Mouse (Mus musculus) urinary bladder, postnatal 4 days (tissue): Measurements from ENCODE around the gene Ankra2.
A peak's percentile ranks its signal among the peaks of the same experiment; 100 is the strongest.

Source experiments
- DNase-seq, 2 experiments: peaks; one replicate each; pipeline ENCODE4 v3.0.0; 2021 to 2022; ENCODE audit warnings: low spot score in 2 of 2

The Ankra2 gene

DNA sequence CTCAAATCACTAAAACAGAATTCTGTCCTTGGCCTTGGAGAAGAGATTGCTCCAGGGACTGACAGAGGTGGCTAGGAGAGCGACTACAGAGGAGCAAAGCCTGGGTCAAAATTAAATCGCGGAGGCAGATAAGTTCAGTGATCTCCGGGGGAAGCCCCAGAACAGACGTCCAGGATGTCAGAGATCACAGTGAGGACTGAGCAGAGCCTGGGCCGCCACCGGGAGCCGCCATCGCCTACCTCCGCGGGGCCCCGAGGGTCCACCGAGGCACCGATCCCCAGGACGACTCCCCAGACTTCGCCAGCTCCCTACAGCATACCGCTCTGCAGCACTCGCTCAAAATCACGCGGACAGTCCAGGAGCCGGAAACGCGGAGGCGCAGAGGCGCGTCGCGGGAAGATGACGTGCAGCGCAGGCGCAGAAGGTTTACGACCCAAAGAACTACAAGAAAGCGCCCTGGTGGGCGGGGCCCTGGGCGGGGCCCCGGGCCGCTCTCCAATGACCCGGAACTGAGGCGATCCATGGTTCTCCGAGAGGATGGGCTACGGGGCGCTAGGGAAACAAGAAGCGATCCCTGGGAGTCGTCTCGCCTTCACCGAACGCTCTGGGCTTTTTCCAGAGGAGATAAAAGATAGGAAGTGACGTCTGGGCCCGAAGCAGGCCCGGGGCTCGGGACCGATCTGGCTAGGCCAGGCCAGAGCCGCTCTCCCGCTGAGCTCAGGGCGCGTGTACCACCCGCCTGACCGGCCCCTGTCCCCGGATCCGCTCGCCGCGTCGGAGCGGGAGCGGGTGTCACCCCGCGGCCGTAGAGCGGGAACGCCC is at the start of gene Ankra2, which contains the start of gene Utp15:
TSS of gene Ankra2 (plus strand) at position 439 of the 822 bp plus-strand sequence.
TSS of gene Utp15 (minus strand) at position 406 of the 822 bp plus-strand sequence.
- peak; percentile 96 to 98 for DNase-seq

DNA sequence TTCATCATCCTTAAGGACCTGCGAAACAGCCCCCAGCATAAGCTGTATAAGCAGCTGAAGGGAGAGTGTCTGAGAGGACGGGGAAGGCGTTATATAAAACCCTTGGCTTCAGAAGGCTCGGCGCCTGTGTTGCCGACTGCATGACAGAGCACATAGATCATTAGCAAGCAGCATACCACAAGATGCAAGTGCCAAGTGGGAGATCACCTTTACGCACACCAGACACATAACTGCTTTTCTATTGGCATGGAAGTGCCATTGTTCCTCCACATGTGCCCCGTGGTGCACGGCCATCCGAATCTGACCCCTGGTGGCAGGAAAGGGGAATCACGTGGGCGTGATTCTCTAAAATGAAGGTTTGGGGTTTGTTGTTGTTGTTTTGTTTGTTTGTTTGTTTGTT is 40.0 kb upstream of the Ankra2 start:
- no peak for DNase-seq

- DNase-seq, result no peak
Measured at GRCm38 (mm10) chr13:98226225-98226624, 36.6 kb upstream of the Ankra2 start.

DNA sequence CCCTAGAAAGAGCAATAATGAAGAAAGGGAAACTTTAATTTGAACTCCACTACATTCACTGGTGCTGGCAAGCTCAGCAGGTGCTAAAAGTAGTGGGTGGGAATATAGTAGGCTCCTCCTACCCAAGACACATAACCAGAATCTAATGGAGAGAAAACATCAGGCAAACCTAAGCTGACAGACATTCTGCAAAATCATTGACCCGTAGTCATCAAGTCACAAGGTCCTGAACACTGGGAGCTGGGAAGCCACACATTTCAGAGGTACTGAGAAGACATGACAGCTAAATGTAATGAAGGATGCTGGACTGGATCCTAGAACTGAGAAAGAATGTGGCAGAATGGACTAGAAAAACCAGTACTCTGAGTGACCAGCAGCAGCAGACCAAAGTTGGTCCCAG is 32.4 kb upstream of the Ankra2 start:
- DNase-seq, result no peak

- no peak for DNase-seq
Measured at GRCm38 (mm10) chr13:98235451-98235850, 27.4 kb upstream of the Ankra2 start.

DNA sequence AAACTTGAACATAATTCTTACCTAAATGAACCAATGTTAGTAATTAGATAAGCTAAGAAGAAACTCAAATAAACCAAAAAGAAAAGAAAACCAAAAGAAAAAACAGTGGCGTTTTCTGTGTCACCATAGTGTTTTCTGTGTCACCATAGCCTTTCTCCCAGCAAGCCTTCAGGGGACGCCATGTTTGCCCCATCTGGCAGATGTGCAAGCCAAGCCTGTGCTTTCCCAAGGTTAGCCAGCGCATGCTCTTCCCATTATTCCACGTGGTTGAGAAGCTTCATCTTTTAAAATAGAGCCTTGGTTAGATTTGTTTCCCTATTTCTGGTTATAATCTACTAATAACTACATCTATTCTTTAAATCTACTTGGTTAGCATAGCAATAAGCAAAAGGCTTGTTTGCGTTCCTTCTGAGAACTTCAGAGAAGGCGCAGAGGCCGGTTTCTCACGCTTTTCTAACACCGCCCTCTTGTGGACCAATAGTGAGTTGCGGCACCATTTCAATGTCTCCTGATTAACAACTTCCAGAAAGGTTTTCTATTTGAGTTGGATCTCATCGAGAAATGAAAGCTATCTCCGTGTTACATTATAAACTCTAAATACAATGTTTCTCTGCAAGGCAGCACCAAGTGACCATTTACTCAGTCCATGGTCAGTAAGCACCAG is 22.8 kb upstream of the Ankra2 start:
- peak; percentile 40 to 72 for DNase-seq

- no peak for DNase-seq
Measured at GRCm38 (mm10) chr13:98241531-98242282, 21.2 kb upstream of the Ankra2 start.

DNA sequence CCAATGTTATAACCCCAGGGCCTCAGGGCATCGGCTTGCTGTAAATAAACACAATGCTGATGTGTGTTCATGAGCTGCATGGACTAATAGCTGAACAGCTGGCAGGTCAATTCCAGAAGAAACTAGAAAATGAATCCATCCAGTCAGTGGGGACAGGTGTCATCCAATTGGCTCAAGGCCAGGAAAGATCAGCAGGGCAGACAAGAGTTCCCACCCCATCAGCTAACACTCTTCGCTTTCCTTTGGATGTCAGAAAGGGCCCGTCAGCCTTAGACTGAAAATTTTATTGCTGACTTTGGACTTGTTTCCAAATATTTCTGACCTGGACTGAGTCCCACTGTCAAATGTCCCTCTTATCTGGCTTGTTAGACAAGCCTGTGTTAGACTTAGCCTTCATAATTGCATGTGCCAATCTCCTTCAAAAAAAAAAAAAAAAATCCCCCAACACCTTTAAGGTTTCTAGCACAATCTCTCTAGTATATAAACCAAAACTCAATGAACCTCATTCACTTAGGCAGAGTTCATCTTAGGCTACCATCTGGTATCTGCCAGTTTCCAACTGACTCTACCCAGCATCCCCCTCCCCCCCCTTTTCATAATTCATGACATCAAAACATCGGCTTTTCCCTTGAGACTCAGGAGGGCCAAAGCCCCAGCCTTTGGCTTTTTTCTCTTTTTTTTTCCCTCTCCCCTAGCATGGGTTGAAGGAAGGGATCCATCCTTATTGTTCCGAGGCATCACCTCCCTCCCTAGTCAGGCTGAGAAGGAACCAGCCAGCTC is 18.1 kb upstream of the Ankra2 start:
- no peak for DNase-seq

DNA sequence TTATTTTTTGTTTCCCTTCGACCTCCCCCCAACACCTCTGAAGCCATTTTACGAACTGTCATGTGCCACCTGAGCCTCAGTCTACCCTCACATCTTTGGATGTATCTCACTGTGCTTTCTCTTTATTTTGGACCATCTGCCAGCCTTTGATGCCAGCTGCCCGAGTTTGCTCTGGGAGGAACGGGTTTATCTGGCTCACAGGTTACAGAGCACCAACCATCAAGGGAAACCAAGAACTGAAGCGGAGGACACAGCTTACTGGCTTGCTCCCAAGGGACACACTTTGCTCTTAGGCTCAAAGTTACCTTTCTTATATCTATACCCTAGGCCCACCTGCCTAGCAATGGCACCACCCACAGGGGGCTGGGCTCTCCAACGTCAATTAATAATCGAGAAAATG is 17.5 kb upstream of the Ankra2 start:
- no peak for DNase-seq

GRCm38 (mm10) chr13:98249594-98249993 is 13.3 kb upstream of the Ankra2 start:
- no peak for DNase-seq

DNA sequence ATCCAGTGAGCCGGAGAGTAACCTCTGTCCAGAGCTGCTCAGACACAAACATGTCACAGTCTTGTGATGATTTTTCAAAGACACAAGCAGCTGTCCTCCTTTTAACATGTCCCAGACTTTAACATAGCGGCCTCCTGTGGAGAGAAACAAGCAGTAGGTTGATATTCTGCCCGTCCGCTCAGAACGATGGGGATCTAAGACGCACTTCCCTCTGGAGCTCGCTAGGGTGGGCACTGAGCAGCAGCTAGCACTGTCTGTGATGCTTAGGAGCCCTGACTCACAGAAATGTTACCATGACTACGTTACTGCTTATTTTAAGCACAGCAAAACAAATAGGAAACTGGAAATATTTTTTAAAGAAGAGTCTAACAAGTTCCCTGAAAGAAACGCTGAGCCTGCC is 8.0 kb upstream of the Ankra2 start:
- no peak for DNase-seq

DNA sequence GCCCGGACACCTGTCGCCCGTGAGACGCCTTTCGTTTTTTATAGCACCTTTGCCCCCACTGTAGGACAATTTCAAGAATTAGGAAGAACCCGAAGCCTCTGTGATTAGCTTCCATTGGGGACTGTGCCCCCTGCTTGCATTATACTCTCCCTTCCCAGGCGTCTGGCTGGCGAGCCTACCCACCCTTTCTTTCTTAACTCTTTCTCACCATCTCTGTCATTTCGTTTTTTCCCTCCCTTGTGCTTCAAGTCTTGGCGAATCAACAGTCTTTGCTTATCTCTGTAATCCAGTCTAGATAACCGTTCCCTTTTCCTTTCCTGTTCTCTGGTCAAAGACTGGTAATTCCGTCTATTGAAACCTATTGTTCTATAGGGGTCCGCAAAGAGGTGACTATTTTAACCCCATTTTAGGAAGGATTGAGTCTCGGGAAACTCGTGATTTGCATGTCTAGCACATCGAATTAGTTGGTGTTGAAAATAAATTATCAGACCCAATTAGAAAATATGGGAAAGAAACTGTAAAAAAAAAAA is 649 bp downstream of the Ankra2 start:
- DNase-seq, result no peak

GRCm38 (mm10) chr13:98264111-98264510 is 1.2 kb downstream of the Ankra2 start:
- no peak for DNase-seq

GRCm38 (mm10) chr13:98274023-98274422 is 11.1 kb downstream of the Ankra2 start:
- no peak for DNase-seq

GRCm38 (mm10) chr13:98275646-98276045 is 12.8 kb downstream of the Ankra2 start:
- DNase-seq, result no peak

GRCm38 (mm10) chr13:98276253-98276652 is 13.4 kb downstream of the Ankra2 start:
- DNase-seq, result no peak

GRCm38 (mm10) chr13:98277501-98277900 is 14.6 kb downstream of the Ankra2 start:
- no peak for DNase-seq

DNA sequence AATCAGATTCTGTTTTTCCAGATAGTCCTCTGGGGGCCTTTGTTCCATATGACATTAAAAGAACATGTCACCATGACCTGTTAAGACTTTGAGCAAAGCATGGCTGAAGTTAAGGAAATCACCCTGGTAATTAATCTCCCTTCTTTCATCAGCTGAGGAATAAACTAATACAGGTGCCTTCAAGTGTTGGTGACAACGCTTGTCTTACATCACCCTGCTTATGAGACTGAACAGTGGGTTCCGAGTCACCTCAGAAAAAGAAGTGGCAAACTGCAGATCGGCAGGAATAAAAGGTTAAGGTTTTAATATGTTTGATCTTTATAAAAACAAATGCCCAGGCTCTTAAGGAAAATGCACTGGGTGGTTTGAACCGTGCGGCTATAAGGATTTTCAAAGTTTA is 16.8 kb downstream of the Ankra2 start, which contains the start of gene Gm21976:
TSS of gene Gm21976 (plus strand) at position 202 of the 400 bp plus-strand sequence.
- DNase-seq, result no peak

- DNase-seq, result no peak
Measured at GRCm38 (mm10) chr13:98280990-98281650, 18.2 kb downstream of the Ankra2 start.

- DNase-seq, result no peak
Measured at GRCm38 (mm10) chr13:98290719-98291118, 27.8 kb downstream of the Ankra2 start.

DNA sequence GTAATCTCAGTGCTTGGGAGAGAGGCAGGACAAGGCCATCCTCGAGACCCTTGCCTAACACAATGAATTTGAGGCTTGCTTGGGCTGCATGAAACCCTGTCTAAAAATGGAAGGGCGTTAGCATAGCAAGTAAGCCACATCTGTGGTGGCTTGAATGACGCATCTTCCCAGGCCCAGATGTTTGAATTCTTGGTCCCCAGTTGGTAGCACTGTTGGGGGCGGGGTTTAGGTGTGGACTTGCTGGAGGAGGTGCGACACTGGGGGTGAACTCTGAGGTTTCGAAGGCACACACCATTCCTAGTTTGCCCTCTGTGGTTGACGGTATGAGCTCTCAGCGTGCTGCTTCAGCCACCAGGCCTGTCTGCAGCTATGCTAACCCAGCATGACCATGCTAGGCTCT is 28.8 kb downstream of the Ankra2 start:
- no peak for DNase-seq
